Mouse (Mus musculus) heart, postnatal 0 days (tissue): ENCODE data around the gene Lhfp.

Experiments used
- CTCF ChIP-seq: IDR thresholded peaks from 2 replicates; pipeline ENCODE4 v1.5.1; 2016; ENCODE audit warnings: antibody characterized with exemption, control low read depth, low read depth
- EP300 ChIP-seq: IDR thresholded peaks from 2 replicates; pipeline ENCODE4 v1.6.1; 2016; ENCODE audit warnings: antibody characterized with exemption, low read depth

DNA sequence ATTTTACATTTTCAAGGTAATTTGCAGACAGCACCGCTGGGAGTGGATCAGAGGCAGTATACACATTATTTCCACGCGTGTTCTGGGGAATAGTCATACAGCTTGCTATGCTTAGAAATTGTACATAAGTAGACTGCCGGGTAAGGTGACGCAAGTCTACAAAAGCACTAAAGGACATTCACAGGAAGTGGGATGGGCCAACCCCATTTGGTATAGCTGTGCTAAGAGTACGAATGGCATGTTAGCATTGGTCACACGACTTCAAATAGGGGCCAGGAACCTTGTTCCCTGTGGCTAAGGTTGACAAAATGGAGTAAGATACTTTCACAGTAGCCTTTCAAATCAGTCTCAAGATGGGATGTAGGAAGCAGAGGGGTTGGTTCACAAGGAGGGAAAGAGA lies 4.4 kb upstream of the Lhfp start:
- no peak for TF ChIP-seq CTCF
- TF ChIP-seq EP300 = no peak
